Mouse (Mus musculus) layer of hippocampus, adult 9-10 months (tissue): ENCODE results near the gene Eif5.
A peak's percentile ranks its signal among the peaks of the same experiment; 100 is the strongest.
"Not testable (repeated sequence)": the region's sequence is repeated elsewhere in the genome, so short reads cannot be mapped to it uniquely, and the experiment has no call there.

ENCODE experiments used
- DNase-seq: peaks from one replicate; pipeline ENCODE4 v3.0.0; 2022; ENCODE audit warnings: low spot score

Eif5 gene

GRCm38 (mm10) chr12:111537796-111538291 lies at the start of gene Eif5:
Gene Eif5 (plus strand): TSS chr12:111538016.
- DNase-seq, result peak; percentile 97

- no peak for DNase-seq
These were observed 48.5 kb upstream of the Eif5 start for GRCm38 (mm10) chr12:111489261-111489865.

DNA sequence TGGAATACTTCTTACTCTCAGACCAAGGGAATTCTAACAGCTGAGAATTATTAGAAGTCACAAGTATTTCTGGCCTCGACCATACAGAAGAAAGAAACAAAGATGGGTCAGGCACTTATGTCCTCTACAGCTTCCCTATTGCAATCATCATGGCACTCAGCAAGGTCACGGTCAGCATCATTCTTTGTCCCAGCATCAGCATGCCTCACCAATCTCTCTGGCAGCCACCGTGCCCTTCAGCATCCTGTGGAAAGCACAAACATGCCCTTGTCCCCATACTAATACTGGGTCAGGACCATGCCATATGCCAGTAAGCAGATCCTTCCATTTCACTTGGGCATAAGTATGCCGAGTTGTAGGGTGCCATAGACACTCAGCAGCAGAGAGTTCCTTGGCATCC lies 42.9 kb upstream of the Eif5 start:
- no peak for DNase-seq

DNA sequence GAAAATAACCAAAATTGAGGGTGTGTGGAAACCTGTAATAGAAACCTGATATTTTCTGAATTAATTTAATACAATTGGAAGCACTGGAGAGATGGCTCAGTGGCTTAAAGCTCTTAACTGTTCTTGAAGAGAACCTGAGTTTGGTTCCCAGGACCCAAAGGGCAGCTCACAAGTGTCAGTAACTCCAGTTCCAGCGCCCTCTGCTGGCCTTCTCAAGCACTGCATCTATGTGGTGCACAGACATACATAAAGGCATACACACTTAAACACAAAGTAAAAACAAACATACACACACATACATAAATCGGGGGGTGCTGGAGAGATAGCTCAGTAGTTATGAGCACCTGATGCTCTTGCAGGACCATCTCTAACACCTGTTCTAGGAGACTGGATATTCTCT lies 40.7 kb upstream of the Eif5 start:
- no peak for DNase-seq

- no peak for DNase-seq
These were observed 38.2 kb upstream of the Eif5 start for GRCm38 (mm10) chr12:111499617-111500016.

DNA sequence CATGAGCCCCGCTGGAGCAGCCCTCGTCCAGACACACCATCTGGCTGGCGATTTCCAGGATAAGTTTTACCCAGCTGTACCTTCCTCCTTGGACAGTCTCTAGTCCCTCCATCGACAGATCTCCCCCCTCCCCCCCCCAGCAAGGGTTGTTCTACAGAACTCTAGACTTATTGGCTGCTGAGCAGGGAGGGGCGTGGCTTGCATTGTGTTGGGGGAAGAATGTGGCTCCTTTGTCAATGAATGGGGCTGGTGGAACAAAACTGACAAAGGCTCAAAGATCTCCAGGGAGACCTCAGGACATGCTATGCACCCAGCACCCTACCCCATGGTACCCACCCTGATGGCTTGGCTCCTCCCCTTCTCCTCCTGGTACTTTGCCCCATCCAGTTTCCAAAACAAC lies 37.1 kb upstream of the Eif5 start:
- DNase-seq, result no peak

DNA sequence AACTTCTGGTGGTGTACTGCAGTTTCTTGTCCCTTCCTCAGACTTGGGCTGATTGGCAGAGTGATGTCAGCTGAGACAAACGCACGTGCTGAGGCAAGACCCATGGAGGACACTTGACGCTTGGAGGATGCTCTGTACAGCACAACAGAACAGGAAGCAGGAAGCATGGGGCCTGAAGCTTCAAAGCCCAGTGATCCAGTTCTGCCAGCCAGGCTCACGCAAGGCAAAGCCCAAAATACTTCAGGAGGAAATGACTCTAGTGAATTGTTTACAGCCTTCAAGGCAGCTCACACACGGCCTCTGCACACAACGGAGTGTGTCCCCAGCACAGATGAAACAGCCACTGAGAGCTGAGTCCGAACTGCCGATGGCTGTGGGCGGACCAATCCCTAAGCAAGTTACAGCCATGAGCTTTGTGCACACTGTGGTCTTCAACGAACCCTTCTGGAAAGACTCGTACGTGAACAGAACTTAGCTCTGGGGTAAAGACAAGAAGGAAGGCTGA lies 34.7 kb upstream of the Eif5 start:
- DNase-seq, result no peak

DNA sequence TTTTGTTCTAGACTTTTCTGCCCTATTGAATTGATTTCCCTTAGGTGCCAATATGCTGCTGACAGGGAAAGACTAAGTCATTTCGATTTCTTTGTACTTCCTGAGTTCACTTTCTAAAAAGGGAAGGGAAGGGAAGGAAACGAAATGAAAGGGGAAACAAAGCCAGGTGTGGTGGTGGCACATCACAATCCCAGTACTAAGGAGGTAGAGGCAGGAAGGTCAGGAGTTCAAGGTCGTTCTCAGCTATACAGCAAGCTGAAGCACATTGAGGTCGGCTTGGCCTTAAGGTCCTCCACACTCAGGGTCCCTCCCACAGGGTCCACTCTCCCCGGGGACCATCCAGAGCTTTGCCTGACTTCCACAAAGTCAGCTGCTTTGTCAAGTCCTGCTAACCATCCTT lies 34.2 kb upstream of the Eif5 start:
- DNase-seq, result no peak

GRCm38 (mm10) chr12:111504904-111505303 lies 32.9 kb upstream of the Eif5 start:
- DNase-seq, result peak; percentile 96

DNA sequence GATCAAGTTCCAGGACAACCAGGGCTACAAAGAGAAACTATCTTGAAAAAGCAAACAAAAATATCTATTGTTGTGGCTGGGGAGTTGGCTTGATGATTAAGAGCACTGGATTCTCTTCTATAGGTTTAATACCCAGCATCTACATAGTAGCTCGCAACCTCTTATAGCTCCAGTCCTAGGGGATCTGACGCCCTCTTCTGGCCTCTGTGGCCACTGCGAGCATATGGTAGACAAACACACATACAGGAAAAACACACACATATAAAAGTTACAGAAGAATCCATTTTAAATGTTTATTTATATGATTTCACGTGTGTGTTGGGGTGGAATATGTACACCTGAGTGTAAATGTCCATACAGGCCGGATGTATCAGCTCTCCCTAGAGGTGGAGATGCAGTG lies 30.8 kb upstream of the Eif5 start:
- no peak for DNase-seq

GRCm38 (mm10) chr12:111507962-111508361 lies 29.9 kb upstream of the Eif5 start:
- DNase-seq, result no peak

DNA sequence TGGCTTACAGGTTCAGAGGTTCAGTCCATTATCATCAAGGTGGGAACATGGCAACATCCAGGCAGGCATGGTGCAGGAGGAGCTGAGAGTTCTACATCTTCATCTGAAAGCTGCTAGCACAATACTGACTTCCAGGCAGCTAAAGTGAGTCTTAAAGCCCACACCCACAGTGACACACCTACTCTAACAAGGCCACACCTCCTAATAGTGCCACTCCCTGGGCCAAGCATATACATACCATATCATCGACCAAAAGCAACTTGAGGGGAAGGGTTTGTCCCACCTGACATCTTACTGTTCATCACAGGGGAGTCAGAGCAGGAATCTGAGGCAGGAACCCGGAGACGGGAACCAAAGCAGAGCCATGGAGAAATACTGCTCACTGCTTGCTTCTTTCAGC lies 29.4 kb upstream of the Eif5 start:
- not testable (repeated sequence) for DNase-seq

- DNase-seq, result no peak
These were observed 25.2 kb upstream of the Eif5 start for GRCm38 (mm10) chr12:111512572-111513063.

- no peak for DNase-seq
These were observed 24.1 kb upstream of the Eif5 start for GRCm38 (mm10) chr12:111513673-111514072.

- DNase-seq, result no peak
These were observed 23.5 kb upstream of the Eif5 start for GRCm38 (mm10) chr12:111514231-111514792.

DNA sequence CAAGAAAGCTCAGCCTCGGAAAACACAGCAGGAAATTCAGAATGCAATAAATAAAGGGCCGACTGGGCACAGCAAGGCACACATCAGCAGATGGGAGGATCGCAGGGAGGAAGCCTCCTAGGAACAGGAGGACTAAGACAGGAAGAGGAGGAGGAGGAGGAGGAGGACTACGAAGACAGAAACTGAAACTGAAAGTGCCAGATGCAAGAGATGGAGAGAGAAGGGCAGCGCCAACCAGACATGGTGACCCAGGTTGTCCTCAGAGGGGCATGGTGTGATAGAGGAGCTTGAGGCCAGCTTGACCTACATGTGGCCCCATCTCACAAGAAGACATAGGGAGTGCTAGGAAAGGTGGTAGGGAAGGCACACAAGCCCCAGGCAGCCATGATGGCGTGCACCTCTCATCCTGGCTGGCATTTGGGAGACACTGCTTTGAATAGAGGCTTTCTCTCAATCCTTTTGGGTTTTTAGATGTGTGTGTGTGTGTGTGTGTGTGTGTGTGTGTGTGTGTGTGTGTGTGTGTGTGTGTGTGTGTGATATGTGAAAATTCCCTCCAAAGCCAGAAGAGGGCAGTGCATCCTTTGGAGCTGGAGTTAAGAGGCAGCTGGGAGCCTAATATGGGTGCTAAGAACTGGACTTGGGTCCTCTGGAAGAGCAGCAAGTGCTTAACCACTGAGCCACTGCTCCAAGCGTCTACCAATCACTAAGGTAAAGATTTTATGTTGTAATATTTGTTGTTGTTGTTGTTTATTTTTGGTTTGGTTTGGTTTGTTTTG lies 22.8 kb upstream of the Eif5 start:
- DNase-seq, result no peak

- no peak for DNase-seq
These were observed 21.9 kb upstream of the Eif5 start for GRCm38 (mm10) chr12:111515920-111516319.

DNA sequence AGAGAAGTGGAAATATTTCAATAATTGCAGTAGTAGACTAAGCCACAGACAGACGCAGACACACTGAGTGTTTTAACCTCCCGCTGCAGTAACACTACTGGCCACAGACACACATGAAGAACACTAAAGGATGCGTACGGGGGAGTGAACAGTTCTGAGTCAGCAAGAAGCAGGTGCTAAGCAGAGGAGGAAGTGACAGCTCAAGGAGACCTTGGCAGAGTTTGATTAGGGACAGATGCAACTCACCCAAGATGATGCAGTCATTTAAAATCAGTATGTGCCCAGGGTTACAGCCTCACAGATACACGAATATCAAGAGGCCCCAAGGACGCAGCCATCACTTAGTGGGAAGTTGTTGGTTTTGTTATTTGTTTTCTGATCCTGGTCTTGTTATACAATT lies 21.0 kb upstream of the Eif5 start:
- DNase-seq, result no peak

GRCm38 (mm10) chr12:111517901-111518300 lies 19.9 kb upstream of the Eif5 start:
- no peak for DNase-seq

DNA sequence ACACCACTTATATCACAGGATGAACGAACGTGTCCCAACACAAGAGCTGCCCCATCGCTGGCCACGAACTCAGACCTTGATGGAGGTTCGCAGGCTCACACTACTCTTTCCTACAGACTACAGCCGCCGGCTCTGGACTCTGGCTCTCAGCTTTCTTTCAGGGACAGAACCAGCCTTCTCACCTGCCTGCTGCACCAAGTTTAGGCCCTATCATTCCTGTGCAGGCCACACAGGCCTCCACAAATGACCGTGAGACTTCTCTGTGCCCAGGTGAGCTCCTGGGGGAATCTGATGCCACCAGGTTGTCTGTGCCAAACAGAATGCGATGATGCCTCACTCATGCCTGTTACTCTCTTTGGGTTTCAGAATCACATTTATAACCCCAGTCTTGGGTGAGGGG lies 19.4 kb upstream of the Eif5 start:
- no peak for DNase-seq

- DNase-seq, result no peak
These were observed 18.0 kb upstream of the Eif5 start for GRCm38 (mm10) chr12:111519821-111520220.

GRCm38 (mm10) chr12:111520994-111521393 lies 16.8 kb upstream of the Eif5 start:
- no peak for DNase-seq

- no peak for DNase-seq
These were observed 13.3 kb upstream of the Eif5 start for GRCm38 (mm10) chr12:111524469-111524868.
